Mouse (Mus musculus): Measurements from ENCODE around the gene Mtus2. TPM values are rescaled to one million over a fixed set of nuclear protein-coding genes. Genes with fewer than 3 reads are reported as not detected.

Mtus2 gene
- total and polyA plus RNA-seq, 3 experiments = 0.03 to 0.13 TPM; not detected in 1

DNA sequence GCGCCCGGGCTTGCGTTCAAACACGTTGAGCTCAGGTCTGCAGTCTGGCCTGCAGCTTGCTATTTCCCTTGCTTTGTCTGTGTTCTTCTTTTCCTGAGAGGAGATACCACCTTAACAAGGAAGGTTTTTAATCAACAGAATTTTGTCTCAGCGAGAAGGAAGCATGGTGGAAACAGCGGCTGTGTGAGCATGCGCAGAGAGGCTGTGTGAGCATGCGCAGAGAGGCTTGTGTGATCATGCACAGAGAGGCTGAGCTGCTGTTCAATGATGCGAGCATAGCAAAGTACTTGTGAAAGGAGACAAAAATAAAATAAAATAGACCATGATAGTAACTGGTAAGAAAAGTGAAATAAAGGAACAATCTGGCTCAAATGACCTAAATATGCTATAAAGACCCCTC lies 142.2 kb downstream of the Mtus2 start:
- peaks cover 41% of the 10 kb centered on the region for H3K9me3 ChIP-seq (replicated peaks; ENCODE audit: low read length)
- H3K27ac ChIP-seq (ENCODE audit: insufficient read depth, low read depth) = no peak overlapping the region
- H3K9ac ChIP-seq (ENCODE audit: insufficient read depth, low read depth) = no peak overlapping the region
- no peaks in the 10 kb centered on the region for H3K4me1 ChIP-seq (ENCODE audit: control insufficient read depth in 1 of 2, insufficient read depth in 2 of 2)
- no peak for DNase-seq (ENCODE audit: extremely low read depth)
- no peaks in the 10 kb centered on the region for H3K27me3 ChIP-seq (replicated peaks)
- dilution Hi-C loops (cut with MboI; ENCODE audit: extremely low pct_ligation_motif_present, extremely low pct_unique_long_range_greater_than_20kb, low sequenced_read_pairs) (no loop called here), in situ Hi-C loops (cut with MboI; ENCODE audit: low pct_ligation_motif_present, low pct_unique_long_range_greater_than_20kb, low sequenced_read_pairs) (no loop called here)
- no peak overlapping the region for H3K4me2 ChIP-seq (ENCODE audit: insufficient read depth, low read depth, poor library complexity, severe bottlenecking)
- no peaks in the 10 kb centered on the region for H3K79me2 ChIP-seq (replicated peaks; ENCODE audit: control insufficient read depth, extremely low read depth, insufficient read depth, poor library complexity, severe bottlenecking)
- H3K4me3 ChIP-seq (replicated peaks in 1 of 3; ENCODE audit: low read depth in 2 of 3, low read length in 2 of 3, poor library complexity in 1 of 3) = no peak overlapping the region
- H3K36me3 ChIP-seq (replicated peaks in 1 of 2; ENCODE audit: control insufficient read depth in 1 of 2, insufficient read depth in 1 of 2, low read length in 1 of 2) = no peaks in the 10 kb centered on the region
- TF ChIP-seq BHLHE40 (IDR thresholded peaks at IDR 0.05; ENCODE audit: low read depth, low read length) (no peak), USF2 (conservative IDR thresholded peaks at IDR 0.05; ENCODE audit: low read depth, low read length) (no peak), MEF2A (IDR thresholded peaks at IDR 0.05; ENCODE audit: borderline replicate concordance, low read depth, low read length) (no peak), ZNF384 (IDR thresholded peaks at IDR 0.05; ENCODE audit: low read depth, low read length) (no peak), IRF4 (IDR thresholded peaks at IDR 0.05; ENCODE audit: low read depth, low read length) (no peak), UBTF (IDR thresholded peaks at IDR 0.05; ENCODE audit: low read depth, low read length) (no peak), CHD1 (IDR thresholded peaks at IDR 0.05; ENCODE audit: low read depth, low read length) (no peak), ZMIZ1 (IDR thresholded peaks at IDR 0.05; ENCODE audit: low read depth, low read length) (no peak), ELF1 (IDR thresholded peaks at IDR 0.05; ENCODE audit: low read depth, low read length) (no peak), MYC (IDR thresholded peaks at IDR 0.05; ENCODE audit: low read depth, low read length) (no peak), NRF1 (IDR thresholded peaks at IDR 0.05; ENCODE audit: low read depth, low read length) (no peak), RCOR1 (conservative IDR thresholded peaks at IDR 0.05; ENCODE audit: low read depth, low read length) (no peak)

DNA sequence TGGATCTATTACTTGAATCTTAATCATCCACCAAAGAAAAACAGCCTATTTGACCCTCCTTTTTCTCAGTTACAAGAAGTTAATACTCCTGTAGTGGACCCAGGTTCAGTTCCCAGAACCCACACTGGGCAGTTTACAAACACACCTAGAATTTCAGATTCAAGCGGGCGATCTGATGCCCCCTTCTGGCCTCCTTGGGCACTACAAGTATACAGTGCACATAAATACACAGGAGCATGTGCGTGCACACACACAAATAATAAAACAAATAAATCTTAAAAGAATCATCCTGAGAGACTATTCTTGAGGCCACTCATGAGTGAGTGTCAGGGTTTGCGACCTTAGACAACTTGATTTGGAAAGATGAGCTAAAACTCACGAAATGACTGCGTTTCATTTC lies 150.2 kb downstream of the Mtus2 start:
- H3K4me3 ChIP-seq (replicated peaks in 1 of 3; ENCODE audit: low read depth in 2 of 3, low read length in 2 of 3, poor library complexity in 1 of 3) = no peak overlapping the region
- no peaks in the 10 kb centered on the region for H3K4me1 ChIP-seq (ENCODE audit: control insufficient read depth in 1 of 2, insufficient read depth in 2 of 2)
- TF ChIP-seq SIN3A (IDR thresholded peaks at IDR 0.05; ENCODE audit: low read length) = no peak
- TF ChIP-seq CTCF (conservative IDR thresholded peaks at IDR 0.05 in 1 of 2, IDR thresholded peaks at IDR 0.05 in 1 of 2; ENCODE audit: low read depth in 2 of 2, low read length in 2 of 2) = peak in 1 of 2 experiments; percentile 10; a peak in 1 of 4 replicates
- H3K79me2 ChIP-seq (replicated peaks; ENCODE audit: control insufficient read depth, extremely low read depth, insufficient read depth, poor library complexity, severe bottlenecking) = no peaks in the 10 kb centered on the region
- DNase-seq (ENCODE audit: extremely low read depth) = no peak
- no peak overlapping the region for H3K27ac ChIP-seq (ENCODE audit: insufficient read depth, low read depth)
- no peak overlapping the region for H3K9ac ChIP-seq (ENCODE audit: insufficient read depth, low read depth)
- in situ Hi-C loops (cut with MboI; ENCODE audit: low pct_ligation_motif_present, low pct_unique_long_range_greater_than_20kb, low sequenced_read_pairs) (no loop called here), dilution Hi-C loops (cut with MboI; ENCODE audit: extremely low pct_ligation_motif_present, extremely low pct_unique_long_range_greater_than_20kb, low sequenced_read_pairs) (no loop called here)
- H3K4me2 ChIP-seq (ENCODE audit: insufficient read depth, low read depth, poor library complexity, severe bottlenecking) = no peak overlapping the region
- no peaks in the 10 kb centered on the region for H3K27me3 ChIP-seq (replicated peaks)
- no peaks in the 10 kb centered on the region for H3K36me3 ChIP-seq (replicated peaks in 1 of 2; ENCODE audit: control insufficient read depth in 1 of 2, insufficient read depth in 1 of 2, low read length in 1 of 2)
- H3K9me3 ChIP-seq (replicated peaks; ENCODE audit: low read length) = peaks cover 39% of the 10 kb centered on the region

DNA sequence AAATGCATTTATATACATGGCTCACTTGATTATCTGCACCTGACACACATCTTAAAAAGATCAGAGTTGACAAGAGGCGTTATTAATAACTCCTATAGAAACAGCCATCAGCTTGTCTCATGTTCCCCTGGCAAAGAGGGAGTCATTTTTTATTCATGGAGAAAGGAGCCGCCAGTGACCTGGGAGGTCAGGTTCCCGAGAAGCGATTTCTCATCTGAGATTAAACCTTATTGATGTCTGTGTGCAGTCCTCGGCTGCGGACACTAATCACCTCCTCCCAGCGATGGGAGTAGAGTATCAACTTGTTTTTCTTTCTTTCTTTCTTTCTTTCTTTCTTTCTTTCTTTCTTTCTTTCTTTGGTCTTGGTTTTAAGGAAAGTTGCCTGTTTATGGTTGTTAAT lies 150.8 kb downstream of the Mtus2 start:
- no peak overlapping the region for H3K4me3 ChIP-seq (replicated peaks in 1 of 3; ENCODE audit: low read depth in 2 of 3, low read length in 2 of 3, poor library complexity in 1 of 3)
- H3K9me3 ChIP-seq (replicated peaks; ENCODE audit: low read length) = peaks cover 39% of the 10 kb centered on the region
- DNase-seq (ENCODE audit: extremely low read depth) = no peak
- no peak overlapping the region for H3K9ac ChIP-seq (ENCODE audit: insufficient read depth, low read depth)
- in situ Hi-C loops (cut with MboI; ENCODE audit: low pct_ligation_motif_present, low pct_unique_long_range_greater_than_20kb, low sequenced_read_pairs) (no loop called here), dilution Hi-C loops (cut with MboI; ENCODE audit: extremely low pct_ligation_motif_present, extremely low pct_unique_long_range_greater_than_20kb, low sequenced_read_pairs) (no loop called here)
- H3K4me1 ChIP-seq (ENCODE audit: control insufficient read depth in 1 of 2, insufficient read depth in 2 of 2) = no peaks in the 10 kb centered on the region
- H3K79me2 ChIP-seq (replicated peaks; ENCODE audit: control insufficient read depth, extremely low read depth, insufficient read depth, poor library complexity, severe bottlenecking) = no peaks in the 10 kb centered on the region
- no peaks in the 10 kb centered on the region for H3K36me3 ChIP-seq (replicated peaks in 1 of 2; ENCODE audit: control insufficient read depth in 1 of 2, insufficient read depth in 1 of 2, low read length in 1 of 2)
- no peak overlapping the region for H3K27ac ChIP-seq (ENCODE audit: insufficient read depth, low read depth)
- no peak overlapping the region for H3K4me2 ChIP-seq (ENCODE audit: insufficient read depth, low read depth, poor library complexity, severe bottlenecking)
- H3K27me3 ChIP-seq (replicated peaks) = no peaks in the 10 kb centered on the region
- TF ChIP-seq IRF4 (IDR thresholded peaks at IDR 0.05; ENCODE audit: low read depth, low read length) = no peak
- no peak for TF ChIP-seq RAD21 (IDR thresholded peaks at IDR 0.05; ENCODE audit: low read depth, low read length)
- no peak for TF ChIP-seq ETS1 (conservative IDR thresholded peaks at IDR 0.05; ENCODE audit: low read depth, low read length)
- TF ChIP-seq TBP (conservative IDR thresholded peaks at IDR 0.05; ENCODE audit: low read depth, low read length) = no peak
- no peak for TF ChIP-seq ZMIZ1 (IDR thresholded peaks at IDR 0.05; ENCODE audit: low read depth, low read length)
- no peak for TF ChIP-seq RCOR1 (conservative IDR thresholded peaks at IDR 0.05; ENCODE audit: low read depth, low read length)
- TF ChIP-seq JUND (conservative IDR thresholded peaks at IDR 0.05; ENCODE audit: low read depth, low read length) = no peak
- no peak for TF ChIP-seq POLR2AphosphoS2 (IDR thresholded peaks at IDR 0.05; ENCODE audit: low read depth, low read length)
- no peak for TF ChIP-seq POLR2A (IDR thresholded peaks at IDR 0.05; ENCODE audit: low read depth, low read length)
- TF ChIP-seq MAX (IDR thresholded peaks at IDR 0.05; ENCODE audit: low read length) = no peak
- TF ChIP-seq UBTF (IDR thresholded peaks at IDR 0.05; ENCODE audit: low read depth, low read length) = no peak
- TF ChIP-seq CHD2 (IDR thresholded peaks at IDR 0.05; ENCODE audit: low read length) = no peak
- no peak for TF ChIP-seq EP300 (IDR thresholded peaks at IDR 0.05; ENCODE audit: low read length)
- no peak for TF ChIP-seq ZC3H11A (IDR thresholded peaks at IDR 0.05; ENCODE audit: low read depth, low read length)
- no peak for TF ChIP-seq MXI1 (IDR thresholded peaks at IDR 0.05; ENCODE audit: low read depth, low read length)
- no peak for TF ChIP-seq MEF2A (IDR thresholded peaks at IDR 0.05; ENCODE audit: borderline replicate concordance, low read depth, low read length)
- TF ChIP-seq KAT2A (IDR thresholded peaks at IDR 0.05; ENCODE audit: insufficient replicate concordance, low read length) = no peak
- no peak for TF ChIP-seq MAZ (IDR thresholded peaks at IDR 0.05; ENCODE audit: low read depth, low read length)
- TF ChIP-seq HCFC1 (IDR thresholded peaks at IDR 0.05; ENCODE audit: low read depth, low read length) = no peak

Measured in CH12.LX (cell line).